Mouse (Mus musculus): ENCODE results near the gene Naa38.

The Naa38 gene

GRCm38 (mm10) chr11:69426246-69426645 is 31.0 kb downstream of the Naa38 start:
- in situ Hi-C loops (cut with MboI, MseI), result no loop called here

- in situ Hi-C loops (cut with MboI, MseI), result no loop called here
Measured at GRCm38 (mm10) chr11:69428751-69429150, 33.5 kb downstream of the Naa38 start.

GRCm38 (mm10) chr11:69429313-69429712 is 34.0 kb downstream of the Naa38 start:
- in situ Hi-C loops (cut with MboI, MseI), result no loop called here

- in situ Hi-C loops (cut with MboI, MseI), result no loop called here
Measured at GRCm38 (mm10) chr11:69430631-69431030, 35.3 kb downstream of the Naa38 start.

GRCm38 (mm10) chr11:69431829-69432639 is 36.7 kb downstream of the Naa38 start:
- in situ Hi-C loops (cut with MboI, MseI), result no loop called here

GRCm38 (mm10) chr11:69432640-69432982 is 37.3 kb downstream of the Naa38 start:
- in situ Hi-C loops (cut with MboI, MseI), result no loop called here

- in situ Hi-C loops (cut with MboI, MseI), result no loop called here
Measured at GRCm38 (mm10) chr11:69433189-69433588, 37.9 kb downstream of the Naa38 start.

- in situ Hi-C loops (cut with MboI, MseI), result no loop called here
Measured at GRCm38 (mm10) chr11:69437291-69437690, 42.0 kb downstream of the Naa38 start.

- in situ Hi-C loops (cut with MboI, MseI), result no loop called here
Measured at GRCm38 (mm10) chr11:69443328-69443727, 48.0 kb downstream of the Naa38 start.

Measured in regulatory T cell (primary cell).